Mouse (Mus musculus) myocyte (in vitro differentiated cells): ENCODE results near the gene Creb5.

Experiments used
- POLR2A ChIP-seq: IDR thresholded peaks from one replicate; pipeline ENCODE4 v1.6.1; 2011; ENCODE audit warnings: low read depth, mild to moderate bottlenecking, control low read depth, moderate library complexity; ENCODE audit not compliant: insufficient read length
- USF1 ChIP-seq: IDR thresholded peaks from one replicate; pipeline ENCODE4 v1.6.1; 2011; ENCODE audit warnings: low read depth, mild to moderate bottlenecking, control low read depth, moderate library complexity

DNA sequence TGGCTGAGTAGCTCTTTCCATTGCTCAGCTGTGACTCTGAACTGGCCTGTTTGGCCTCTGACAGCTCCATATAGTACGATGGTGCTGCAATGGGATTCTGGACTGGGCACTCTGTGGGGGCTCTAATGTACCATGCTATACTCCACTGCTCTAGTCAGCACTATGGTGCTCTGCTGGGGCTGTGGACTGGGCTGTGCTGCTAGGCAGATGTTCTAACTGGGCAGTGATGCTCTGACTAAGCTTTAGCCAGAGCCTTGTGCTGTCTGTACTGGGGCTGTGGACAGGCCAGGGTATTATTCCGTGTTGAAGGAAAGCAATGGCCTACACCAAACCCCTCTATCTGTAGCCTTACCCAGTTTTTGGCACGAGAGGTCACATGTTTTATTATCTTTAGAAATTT, 316.0 kb downstream of the Creb5 start:
- TF ChIP-seq POLR2A (no peak), USF1 (no peak)
